Mouse (Mus musculus) activated CD4-positive, CD25-positive, alpha-beta regulatory T cell, adult 9 weeks (primary cell): ENCODE data around the gene Sgcg. TPM values are rescaled to one million over a fixed set of nuclear protein-coding genes. Genes with fewer than 3 reads are reported as not detected.

Source experiments
- polyA plus RNA-seq: library from polyadenylated mRNA; unstranded; fragments of 100-300 nt; shearing (Covaris generic); gene quantifications from one replicate; pipeline ENCODE4 v1.2.1, GENCODE M21; 2017

Sgcg gene
- polyA plus RNA-seq: not detected

GRCm38 (mm10) chr14:61258352-61258751 lies at the start of gene Sgcg:
Gene Sgcg (minus strand): TSS chr14:61258490.

Other genes with a start within 250 kb of the Sgcg start
- gene Tnfrsf19, start 212.0 kb downstream of the Sgcg start, polyA plus RNA-seq: not detected
- gene Sacs, start 120.0 kb downstream of the Sgcg start, polyA plus RNA-seq: 9.6 TPM
- 0.49 TPM for gene Arl11, start 51.3 kb upstream of the Sgcg start, polyA plus RNA-seq
- 14.1 TPM for gene Ebpl, start 101.9 kb upstream of the Sgcg start, polyA plus RNA-seq
- gene Kpna3, start 181.4 kb upstream of the Sgcg start, polyA plus RNA-seq: 52.6 TPM